Mouse (Mus musculus): ENCODE data around the gene Ccnd1.

DNA sequence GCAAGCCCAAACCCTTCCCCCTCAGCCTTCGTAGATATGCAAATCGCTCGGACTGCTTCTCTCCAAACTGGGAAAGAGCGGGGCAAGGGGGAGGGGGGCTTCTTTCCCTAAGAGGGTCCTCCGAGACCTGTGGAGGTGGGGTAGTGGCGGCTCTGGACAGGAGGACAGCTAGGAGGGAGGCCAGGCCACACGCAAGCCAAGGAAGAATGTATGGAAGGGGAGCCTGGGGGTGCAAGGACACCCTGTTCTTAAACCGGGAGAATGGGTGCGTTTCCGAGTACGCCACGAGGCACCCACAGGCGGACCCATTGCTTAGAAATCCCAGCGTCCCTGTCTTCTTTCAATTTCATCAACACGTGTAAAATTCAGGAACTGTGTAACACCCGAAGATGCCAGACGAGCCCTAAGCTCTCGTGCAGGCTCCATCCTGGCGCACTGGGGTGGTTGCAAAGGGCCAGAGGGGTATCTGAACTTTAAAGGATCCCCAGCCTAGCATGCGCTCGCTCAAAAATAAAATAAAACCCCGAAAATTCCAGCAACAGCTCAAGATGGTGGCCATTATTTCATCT is 362 bp upstream of the Ccnd1 start:
- TF ChIP-seq POLR2A (IDR thresholded peaks at IDR 0.05; ENCODE audit: low read depth, low read length) (no peak), CTCF (IDR thresholded peaks at IDR 0.05; ENCODE audit: extremely low read depth, insufficient read length, insufficient replicate concordance, low read depth, low read length) (no peak)

Measured in small intestine, adult 2 months (tissue).